Mouse (Mus musculus): ENCODE data around the gene Apbb2.

- TF ChIP-seq CTCF (IDR thresholded peaks at IDR 0.05; ENCODE audit: borderline replicate concordance, insufficient read depth, low read length), result no peak
- no peak for TF ChIP-seq POLR2A (IDR thresholded peaks at IDR 0.05; ENCODE audit: low read depth, low read length)
These were observed 144.4 kb downstream of the Apbb2 start for GRCm38 (mm10) chr5:66474153-66474552.

Data from embryonic fibroblast, embryonic 13.5 days (primary cell).